Comparison of ENCODE assay signal across 8 mouse cellular contexts in the genomic region with DNA sequence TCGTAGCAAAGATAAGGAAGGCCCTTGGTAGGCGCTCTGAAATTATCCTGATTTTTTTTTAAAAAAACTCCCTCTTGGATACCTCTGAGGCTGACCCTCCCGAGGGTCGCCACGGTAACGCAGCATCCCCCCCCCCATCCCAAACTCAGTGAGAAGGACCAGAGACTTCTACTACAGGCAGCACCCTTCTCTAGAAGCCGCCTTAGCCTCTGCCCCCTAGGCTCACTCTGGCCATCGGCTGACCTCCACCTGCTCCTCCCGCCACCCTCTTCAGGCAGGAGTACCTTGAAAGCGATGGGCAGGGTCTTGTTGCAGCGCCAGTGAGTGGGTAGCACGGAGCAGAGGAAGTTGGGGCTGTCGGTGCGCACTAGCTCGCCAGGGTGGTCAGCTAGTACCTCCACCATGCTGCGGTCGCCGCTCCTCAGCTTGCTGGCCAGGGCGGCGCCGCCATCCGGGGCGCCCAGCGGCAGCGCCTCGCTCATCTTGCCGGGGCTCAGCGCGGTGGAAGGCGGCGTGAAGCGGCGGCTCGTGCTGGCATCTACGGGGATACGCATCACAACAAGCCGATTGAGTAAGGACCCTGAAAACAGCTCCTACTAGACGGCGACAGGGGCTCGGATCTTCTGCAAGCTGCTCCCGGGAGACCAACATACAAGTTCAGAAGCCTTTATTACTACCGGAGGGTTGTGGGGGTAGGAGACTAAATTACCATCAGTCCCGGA.
DNase-seq lines count a peak whose midpoint lies in the region; ATAC-seq and TF ChIP-seq lines count a peak whose summit lies in the region.

No protein-coding gene starts in this region.

- TF ChIP-seq POLR2A in ES-Bruce4 (IDR thresholded peaks at IDR 0.05; ENCODE audit: insufficient read depth, low read length), result no peak

- TF ChIP-seq CTCF in ES-Bruce4 (IDR thresholded peaks at IDR 0.05; ENCODE audit: low read depth, low read length), result no peak
- TF ChIP-seq CTCF in hindbrain, postnatal 0 days (IDR thresholded peaks at IDR 0.05; ENCODE audit: low read depth), result no peak
- TF ChIP-seq CTCF in stomach, postnatal 0 days (IDR thresholded peaks at IDR 0.05; ENCODE audit: low read depth), result no peak

- H3K4me3 ChIP-seq in erythroblast, embryonic 14.5 days (replicated peaks), result peak overlapping the region; percentile 81
- peak overlapping the region; percentile 41 for H3K4me3 ChIP-seq in ES-Bruce4 (ENCODE audit: low read depth, low read length)
- H3K4me3 ChIP-seq in embryonic facial prominence, embryonic 15.5 days (replicated peaks), result peak overlapping the region; percentile 67
- H3K4me3 ChIP-seq in hindbrain, postnatal 0 days (ENCODE audit: low read length), result peak overlapping the region; percentile 23
- peak overlapping the region; percentile 58 for H3K4me3 ChIP-seq in lung, embryonic 15.5 days
- H3K4me3 ChIP-seq in stomach, postnatal 0 days (ENCODE audit: low read depth, low read length), result peak overlapping the region; percentile 59

- no peak overlapping the region for H3K9ac ChIP-seq in ES-Bruce4 (ENCODE audit: low read depth, poor library complexity, severe bottlenecking)
- peak overlapping the region; percentile 48 for H3K9ac ChIP-seq in embryonic facial prominence, embryonic 15.5 days
- no peak overlapping the region for H3K9ac ChIP-seq in hindbrain, postnatal 0 days (replicated peaks; ENCODE audit: low read length)
- peak overlapping the region; percentile 54 for H3K9ac ChIP-seq in lung, embryonic 15.5 days
- peak overlapping the region; percentile 69 for H3K9ac ChIP-seq in stomach, postnatal 0 days (ENCODE audit: low read length)

- ATAC-seq in erythroblast, adult 5-6 weeks (replicated peaks; ENCODE audit: low FRiP score, poor library complexity, severe bottlenecking), result no peak
- no peak for ATAC-seq in embryonic facial prominence, embryonic 15.5 days (ENCODE audit: insufficient number of reproducible peaks, low FRiP score, low TSS enrichment, low read depth)
- no peak for ATAC-seq in hindbrain, postnatal 0 days
- no peak for ATAC-seq in lung, embryonic 15.5 days (ENCODE audit: borderline replicate concordance, extremely low read depth, low FRiP score, low TSS enrichment)
- no peak for ATAC-seq in stomach, postnatal 0 days (ENCODE audit: low FRiP score, low TSS enrichment)

- H3K27ac ChIP-seq in ES-Bruce4 (ENCODE audit: insufficient read depth, low read length), result no peak overlapping the region
- peak overlapping the region; percentile 31 for H3K27ac ChIP-seq in embryonic facial prominence, embryonic 15.5 days (replicated peaks)
- no peak overlapping the region for H3K27ac ChIP-seq in hindbrain, postnatal 0 days
- H3K27ac ChIP-seq in lung, embryonic 15.5 days, result no peak overlapping the region
- H3K27ac ChIP-seq in stomach, postnatal 0 days (replicated peaks), result peak overlapping the region; percentile 63; the same call in 1 of the 2 replicates

- no peak for DNase-seq in hindbrain, postnatal 0 days (ENCODE audit: low spot score)
- peak; percentile 59 for DNase-seq in stomach, postnatal 0 days (ENCODE audit: low spot score)
- no peak for DNase-seq in right cerebral cortex, adult 18-20 months

- H3K27me3 ChIP-seq in erythroblast, embryonic 14.5 days (ENCODE audit: control insufficient read depth), result peaks cover 74% of the 10 kb centered on the region
- peaks cover 2% of the 10 kb centered on the region; the same call in 1 of the 2 replicates for H3K27me3 ChIP-seq in ES-Bruce4 (ENCODE audit: control insufficient read depth, insufficient read depth, low read length, poor library complexity, severe bottlenecking)
- H3K27me3 ChIP-seq in embryonic facial prominence, embryonic 15.5 days, result peaks cover 13% of the 10 kb centered on the region; the same call in 1 of the 2 replicates
- H3K27me3 ChIP-seq in hindbrain, postnatal 0 days (ENCODE audit: insufficient read depth, low read length), result peaks cover 81% of the 10 kb centered on the region
- H3K27me3 ChIP-seq in lung, embryonic 15.5 days, result peaks cover 34% of the 10 kb centered on the region
- no peaks in the 10 kb centered on the region; the same call in 1 of the 2 replicates for H3K27me3 ChIP-seq in stomach, postnatal 0 days (ENCODE audit: control insufficient read depth, insufficient read depth, low read length)

- WGBS in embryonic facial prominence, embryonic 15.5 days, result under 1% methylated on average over 43 of the region's 43 CpGs
- WGBS in hindbrain, postnatal 0 days, result under 1% methylated on average over 42 of the region's 43 CpGs
- WGBS in lung, embryonic 15.5 days, result under 1% methylated on average over 43 of the region's 43 CpGs
- WGBS in stomach, postnatal 0 days, result 2% methylated on average over 43 of the region's 43 CpGs

- TF ChIP-seq EP300 in ES-Bruce4 (IDR thresholded peaks at IDR 0.05; ENCODE audit: insufficient read depth, low read depth, low read length), result no peak
- TF ChIP-seq EP300 in stomach, postnatal 0 days (optimal IDR thresholded peaks at IDR 0.05), result no peak

- H3K4me1 ChIP-seq in erythroblast, embryonic 14.5 days (ENCODE audit: control insufficient read depth), result peaks cover 65% of the 10 kb centered on the region
- no peaks in the 10 kb centered on the region for H3K4me1 ChIP-seq in ES-Bruce4 (ENCODE audit: control insufficient read depth, insufficient read depth, low read length)
- H3K4me1 ChIP-seq in embryonic facial prominence, embryonic 15.5 days, result peaks cover 44% of the 10 kb centered on the region
- H3K4me1 ChIP-seq in hindbrain, postnatal 0 days (ENCODE audit: insufficient read depth, low read length), result peaks cover 14% of the 10 kb centered on the region
- peaks cover 31% of the 10 kb centered on the region for H3K4me1 ChIP-seq in lung, embryonic 15.5 days
- no peaks in the 10 kb centered on the region for H3K4me1 ChIP-seq in stomach, postnatal 0 days (replicated peaks; ENCODE audit: control insufficient read depth, insufficient read depth)

- H3K4me2 ChIP-seq in embryonic facial prominence, embryonic 15.5 days (replicated peaks), result peak overlapping the region; percentile 98
- peak overlapping the region; percentile 31 for H3K4me2 ChIP-seq in hindbrain, postnatal 0 days (ENCODE audit: low read depth, low read length)
- H3K4me2 ChIP-seq in lung, embryonic 15.5 days, result peak overlapping the region; percentile 88
- peak overlapping the region; percentile 99 for H3K4me2 ChIP-seq in stomach, postnatal 0 days (replicated peaks; ENCODE audit: low read depth)

- H3K36me3 ChIP-seq in erythroblast, embryonic 14.5 days (ENCODE audit: control insufficient read depth), result no peaks in the 10 kb centered on the region
- no peaks in the 10 kb centered on the region for H3K36me3 ChIP-seq in ES-Bruce4 (ENCODE audit: control insufficient read depth, insufficient read depth, low read length, poor library complexity, severe bottlenecking)
- no peaks in the 10 kb centered on the region for H3K36me3 ChIP-seq in embryonic facial prominence, embryonic 15.5 days
- no peaks in the 10 kb centered on the region for H3K36me3 ChIP-seq in hindbrain, postnatal 0 days (ENCODE audit: insufficient read depth, low read length)
- no peaks in the 10 kb centered on the region for H3K36me3 ChIP-seq in lung, embryonic 15.5 days
- no peaks in the 10 kb centered on the region for H3K36me3 ChIP-seq in stomach, postnatal 0 days (ENCODE audit: control insufficient read depth, insufficient read depth, low read length)

- H3K9me3 ChIP-seq in erythroblast, embryonic 14.5 days (ENCODE audit: control insufficient read depth, low read length), result no peaks in the 10 kb centered on the region; the same call in 1 of the 2 replicates
- no peaks in the 10 kb centered on the region for H3K9me3 ChIP-seq in ES-Bruce4 (replicated peaks; ENCODE audit: control insufficient read depth, insufficient read depth, low read length, poor library complexity, severe bottlenecking)
- H3K9me3 ChIP-seq in embryonic facial prominence, embryonic 15.5 days (replicated peaks), result no peaks in the 10 kb centered on the region
- H3K9me3 ChIP-seq in hindbrain, postnatal 0 days (ENCODE audit: low read length), result no peaks in the 10 kb centered on the region
- H3K9me3 ChIP-seq in lung, embryonic 15.5 days, result no peaks in the 10 kb centered on the region
- no peaks in the 10 kb centered on the region for H3K9me3 ChIP-seq in stomach, postnatal 0 days (ENCODE audit: control insufficient read depth, low read length)

Comparison
In these comparisons a context has a peak if more than half of its experiments do, and no peak if none do; other contexts are left out.
1. H3K4me3 ChIP-seq: peak in every context shown above with its lines; median percentile 81 in erythroblast, embryonic 14.5 days; 67 in embryonic facial prominence, embryonic 15.5 days; 59 in stomach, postnatal 0 days; 58 in lung, embryonic 15.5 days; 41 in ES-Bruce4; 23 in hindbrain, postnatal 0 days.
2. H3K27ac ChIP-seq: peak in embryonic facial prominence, embryonic 15.5 days (single experiment) and stomach, postnatal 0 days (single experiment); none in ES-Bruce4 (single experiment), hindbrain, postnatal 0 days (single experiment) and lung, embryonic 15.5 days (single experiment).
3. H3K9ac ChIP-seq: peak in embryonic facial prominence, embryonic 15.5 days (single experiment), lung, embryonic 15.5 days (single experiment) and stomach, postnatal 0 days (single experiment); none in ES-Bruce4 (single experiment) and hindbrain, postnatal 0 days (single experiment).
4. H3K4me2 ChIP-seq: peak in every context shown above with its lines; median percentile 99 in stomach, postnatal 0 days; 98 in embryonic facial prominence, embryonic 15.5 days; 88 in lung, embryonic 15.5 days; 31 in hindbrain, postnatal 0 days.